Comparison of ENCODE assay signal across 11 mouse cellular contexts in genomic region chr14:55076224-55076623, GRCm38 (mm10). TPM values are rescaled to one million over a fixed set of nuclear protein-coding genes. Genes with fewer than 3 reads are reported as not detected.
DNase-seq lines count a peak whose midpoint lies in the region; ATAC-seq and TF ChIP-seq lines count a peak whose summit lies in the region.
"Had no signal": no experiment of that assay in that cellular context is flagged by ENCODE, and none has a peak within 500 bp of the region (broad histone marks: within the 10 kb centered on the region; RNA-seq: fewer than 3 reads in every experiment).

No protein-coding gene starts in this region.

- no peak overlapping the region for H3K9ac ChIP-seq in embryonic facial prominence, embryonic 14.5 days (ENCODE audit: low read depth, low read length)
- 0 out of 2 replicates have a peak overlapping the region, but pooled peaks have one; percentile 0 for H3K9ac ChIP-seq in neural tube, embryonic 15.5 days (replicated peaks)
- H3K9ac ChIP-seq: embryonic facial prominence, embryonic 13.5 days; heart, embryonic 12.5 days had no signal

- H3K27ac ChIP-seq in gastrocnemius, adult 2 months: peak overlapping the region; percentile 4; the same call in 1 of the 2 replicates
- peak overlapping the region; percentile 13; the same call in 1 of the 2 replicates for H3K27ac ChIP-seq in embryonic facial prominence, embryonic 14.5 days (replicated peaks; ENCODE audit: low read depth, low read length)
- peak overlapping the region; percentile 87 for H3K27ac ChIP-seq in neural tube, embryonic 15.5 days (replicated peaks)
- H3K27ac ChIP-seq: embryonic facial prominence, embryonic 13.5 days had no signal

- H3K4me1 ChIP-seq in embryonic facial prominence, embryonic 14.5 days (ENCODE audit: control insufficient read depth, insufficient read depth, low read length): peaks cover 11% of the 10 kb centered on the region
- H3K4me1 ChIP-seq in neural tube, embryonic 15.5 days: peaks cover 74% of the 10 kb centered on the region

- no peak for ATAC-seq in embryonic facial prominence, embryonic 14.5 days (ENCODE audit: low read depth)
- ATAC-seq in neural tube, embryonic 15.5 days (ENCODE audit: low FRiP score): no peak

- no peak for TF ChIP-seq CTCF in gastrocnemius, adult 2 months (IDR thresholded peaks at IDR 0.05)

- no peak overlapping the region for H3K4me3 ChIP-seq in gastrocnemius, adult 2 months
- no peak overlapping the region for H3K4me3 ChIP-seq in embryonic facial prominence, embryonic 14.5 days (ENCODE audit: low read depth, low read length)
- H3K4me3 ChIP-seq in neural tube, embryonic 15.5 days (replicated peaks): no peak overlapping the region
- H3K4me3 ChIP-seq: embryonic facial prominence, embryonic 13.5 days; heart, embryonic 12.5 days had no signal

- no peak overlapping the region for H3K4me2 ChIP-seq in embryonic facial prominence, embryonic 14.5 days (ENCODE audit: low read depth, low read length)
- H3K4me2 ChIP-seq in neural tube, embryonic 15.5 days: no peak overlapping the region
- H3K4me2 ChIP-seq: embryonic facial prominence, embryonic 13.5 days; heart, embryonic 12.5 days had no signal

- H3K9me3 ChIP-seq in embryonic facial prominence, embryonic 14.5 days (ENCODE audit: control insufficient read depth, low read length): no peaks in the 10 kb centered on the region
- H3K9me3 ChIP-seq in neural tube, embryonic 15.5 days (replicated peaks): no peaks in the 10 kb centered on the region
- H3K9me3 ChIP-seq: embryonic facial prominence, embryonic 13.5 days; heart, embryonic 12.5 days had no signal

- H3K36me3 ChIP-seq in embryonic facial prominence, embryonic 14.5 days (ENCODE audit: control insufficient read depth, insufficient read depth, low read length): peaks cover 8% of the 10 kb centered on the region
- H3K36me3 ChIP-seq in neural tube, embryonic 15.5 days: peaks cover 38% of the 10 kb centered on the region
- H3K36me3 ChIP-seq: heart, embryonic 12.5 days had no signal

- intact Hi-C loops in gastrocnemius, adult 2 months (cut with DNase I): loop anchor here (5.0 kb wide), 1 partner anchor 234 kb away; no protein-coding TSS in a partner anchor
- intact Hi-C loops in gastrocnemius, postnatal 36 days (cut with DNase I): no loop called here

- WGBS in embryonic facial prominence, embryonic 14.5 days: 37% methylated on average over 6 of the region's 6 CpGs
- WGBS in neural tube, embryonic 15.5 days: 39% methylated on average over 6 of the region's 6 CpGs

- DNase-seq in gastrocnemius, adult 2 months: peak; percentile 38
- no peak for DNase-seq in gastrocnemius, postnatal 36 days
- DNase-seq in left cerebral cortex, adult 18-20 months (ENCODE audit: low spot score in 2 of 2): peak; percentile 80 to 87
- no peak for DNase-seq in left cerebral cortex, adult 11 months (ENCODE audit: low spot score)
- DNase-seq in embryonic facial prominence, embryonic 14.5 days (ENCODE audit: low spot score): peak; percentile 69
- no peak for DNase-seq in adrenal gland, postnatal 14 days
- no peak for DNase-seq in ovary, postnatal 36 days (ENCODE audit: low spot score)
- DNase-seq: thymus, adult 18-20 months had no signal

- no peaks in the 10 kb centered on the region for H3K27me3 ChIP-seq in embryonic facial prominence, embryonic 14.5 days (replicated peaks; ENCODE audit: control insufficient read depth, insufficient read depth, low read length)
- no peaks in the 10 kb centered on the region for H3K27me3 ChIP-seq in neural tube, embryonic 15.5 days (replicated peaks)

RNA-seq across cellular contexts. Expression of gene Zfhx2, which starts 15.9 kb away (rescaled TPM):
- total RNA-seq in gastrocnemius, adult 2 months (2021): 1 to 10 TPM; 5.1 to 6.0 TPM
- 1 to 10 TPM; 3.5 to 3.7 TPM for total RNA-seq in gastrocnemius, postnatal 36 days (2021)
- total RNA-seq in left cerebral cortex, adult 18-20 months (2021): 10 to 100 TPM; 41.8 to 44.5 TPM
- 3.4 and 3.7 TPM in 2 replicates for polyA plus RNA-seq in embryonic facial prominence, embryonic 14.5 days (2014; fragmentation: Nextera tagmentation; extraction: Ambion mirVana)
- 20.3 and 24.5 TPM in 2 replicates for polyA plus RNA-seq in neural tube, embryonic 15.5 days (2015; fragmentation: Nextera tagmentation; extraction: Ambion mirVana)
- total RNA-seq in adrenal gland, postnatal 14 days (2021): 7.3 and 9.8 TPM in 2 replicates

RNA-seq across cellular contexts. Expression of gene Thtpa, which starts 18.4 kb away (rescaled TPM):
- 10 to 100 TPM; 12.6 to 14.3 TPM for total RNA-seq in gastrocnemius, adult 2 months (2021)
- total RNA-seq in gastrocnemius, postnatal 36 days (2021): 10 to 100 TPM; 10.1 to 13.6 TPM
- 10 to 100 TPM; 22.9 to 23.1 TPM for total RNA-seq in left cerebral cortex, adult 18-20 months (2021)
- 16.7 and 22.6 TPM in 2 replicates for polyA plus RNA-seq in embryonic facial prominence, embryonic 14.5 days (2014; fragmentation: Nextera tagmentation; extraction: Ambion mirVana)
- 27.9 and 31.6 TPM in 2 replicates for polyA plus RNA-seq in neural tube, embryonic 15.5 days (2015; fragmentation: Nextera tagmentation; extraction: Ambion mirVana)
- 11.3 and 15.8 TPM in 2 replicates for total RNA-seq in adrenal gland, postnatal 14 days (2021)

RNA-seq across cellular contexts. Expression of gene Ap1g2, which starts 30.2 kb away (rescaled TPM):
- 1 to 10 TPM; 5.3 to 6.0 TPM for total RNA-seq in gastrocnemius, adult 2 months (2021)
- total RNA-seq in gastrocnemius, postnatal 36 days (2021): 1 to 10 TPM; 4.0 to 5.1 TPM
- 10 to 100 TPM in 1 of 2 experiments, 1 to 10 TPM in 1; 9.5 to 10.2 TPM for total RNA-seq in left cerebral cortex, adult 18-20 months (2021)
- polyA plus RNA-seq in embryonic facial prominence, embryonic 14.5 days (2014; fragmentation: Nextera tagmentation; extraction: Ambion mirVana): 15.3 and 17.6 TPM in 2 replicates
- 6.2 and 12.4 TPM in 2 replicates for polyA plus RNA-seq in neural tube, embryonic 15.5 days (2015; fragmentation: Nextera tagmentation; extraction: Ambion mirVana)
- total RNA-seq in adrenal gland, postnatal 14 days (2021): 26.6 and 36.1 TPM in 2 replicates

RNA-seq across cellular contexts. Expression of gene Jph4, which starts 40.5 kb away (rescaled TPM):
- total RNA-seq in gastrocnemius, adult 2 months (2021): under 1 TPM in 1 of 2 experiments, not detected in 1; 0.08 TPM
- under 1 TPM; 0.17 to 0.23 TPM for total RNA-seq in gastrocnemius, postnatal 36 days (2021)
- total RNA-seq in left cerebral cortex, adult 18-20 months (2021): 100 to 1,000 TPM; 279 to 305 TPM
- polyA plus RNA-seq in embryonic facial prominence, embryonic 14.5 days (2014; fragmentation: Nextera tagmentation; extraction: Ambion mirVana): 3.0 and 3.8 TPM in 2 replicates
- polyA plus RNA-seq in neural tube, embryonic 15.5 days (2015; fragmentation: Nextera tagmentation; extraction: Ambion mirVana): 30.6 and 37.0 TPM in 2 replicates
- 3.3 and 5.9 TPM in 2 replicates for total RNA-seq in adrenal gland, postnatal 14 days (2021)

Comparison
In these comparisons a context has a peak if more than half of its experiments do, and no peak if none do; other contexts are left out.
1. DNase-seq: peak in gastrocnemius, adult 2 months (single experiment), left cerebral cortex, adult 18-20 months (2 of 2) and embryonic facial prominence, embryonic 14.5 days (single experiment); none in gastrocnemius, postnatal 36 days (0 of 2), left cerebral cortex, adult 11 months (single experiment), adrenal gland, postnatal 14 days (single experiment) and ovary, postnatal 36 days (single experiment).
2. H3K27ac ChIP-seq: peak in every context shown above with its lines; median percentile 87 in neural tube, embryonic 15.5 days; 13 in embryonic facial prominence, embryonic 14.5 days; 4 in gastrocnemius, adult 2 months.